Mouse (Mus musculus): ENCODE results near the gene Arhgap21. TPM values are rescaled to one million over a fixed set of nuclear protein-coding genes. Genes with fewer than 3 reads are reported as not detected.

Gene Arhgap21
- polyA plus RNA-seq, 1 experiment from 2014 or later, result 16.7 TPM

GRCm38 (mm10) chr2:20965361-20965760 lies 3.3 kb downstream of the Arhgap21 start:
- H3K4me1 ChIP-seq (replicated peaks), result peaks cover 33% of the 10 kb centered on the region
- WGBS, result 91% methylated on average over 3 of the region's 3 CpGs
- H3K4me3 ChIP-seq (replicated peaks), result no peak overlapping the region
- H3K9ac ChIP-seq (replicated peaks), result no peak overlapping the region
- no peaks in the 10 kb centered on the region for H3K9me3 ChIP-seq
- H3K27me3 ChIP-seq, result no peaks in the 10 kb centered on the region
- no peak overlapping the region for H3K27ac ChIP-seq
- no peak for ATAC-seq (ENCODE audit: insufficient number of reproducible peaks, insufficient read depth, low FRiP score, low TSS enrichment, low read depth)
- no peaks in the 10 kb centered on the region for H3K36me3 ChIP-seq
- H3K4me2 ChIP-seq, result no peak overlapping the region; the same call in 1 of the 2 replicates

- Histone ChIP-seq H3K9ac (replicated peaks) (no peak overlapping the region), H3K9me3 (no peaks in the 10 kb centered on the region), H3K4me3 (replicated peaks) (no peak overlapping the region), H3K4me1 (replicated peaks) (peaks cover 35% of the 10 kb centered on the region), H3K4me2 (no peak overlapping the region), H3K36me3 (no peaks in the 10 kb centered on the region), H3K27me3 (no peaks in the 10 kb centered on the region), H3K27ac (no peak overlapping the region)
- ATAC-seq (ENCODE audit: insufficient number of reproducible peaks, insufficient read depth, low FRiP score, low TSS enrichment, low read depth), result no peak
Observed at GRCm38 (mm10) chr2:20964461-20964860, 4.2 kb downstream of the Arhgap21 start.

DNA sequence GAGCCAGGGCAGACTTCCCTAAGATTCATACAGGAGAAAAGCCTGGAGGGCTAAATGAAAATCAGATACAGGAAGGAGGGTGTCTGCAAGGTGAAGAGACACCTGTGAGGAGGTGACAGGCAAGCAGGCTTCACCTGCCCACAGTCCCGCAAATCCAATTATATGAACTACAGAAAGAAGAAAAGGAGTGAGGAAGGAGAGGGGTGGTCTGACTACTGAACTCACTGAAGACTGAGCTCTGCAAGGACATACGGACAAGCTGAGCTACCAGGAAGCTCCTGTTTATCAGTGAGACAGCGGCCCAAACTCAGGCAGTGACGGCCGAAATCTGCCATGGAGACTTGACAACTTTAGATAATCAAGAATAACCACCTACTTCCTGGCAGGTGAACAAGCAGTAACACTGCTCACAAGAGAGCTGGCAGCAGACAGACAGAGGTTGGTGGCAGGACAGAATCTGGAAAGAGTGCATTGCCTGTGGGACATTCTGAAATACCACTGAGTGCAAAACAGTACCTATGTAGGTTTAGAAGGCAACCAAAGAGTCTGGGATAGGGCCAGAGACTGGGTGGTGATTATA lies 5.4 kb downstream of the Arhgap21 start:
- Histone ChIP-seq H3K27me3 (no peaks in the 10 kb centered on the region), H3K4me1 (replicated peaks) (peaks cover 37% of the 10 kb centered on the region), H3K9me3 (no peaks in the 10 kb centered on the region), H3K4me2 (no peak overlapping the region), H3K27ac (0 out of 2 replicates have a peak overlapping the region, but pooled peaks have one; percentile 35), H3K9ac (replicated peaks) (no peak overlapping the region), H3K4me3 (replicated peaks) (no peak overlapping the region), H3K36me3 (no peaks in the 10 kb centered on the region)
- no peak for ATAC-seq (ENCODE audit: insufficient number of reproducible peaks, insufficient read depth, low FRiP score, low TSS enrichment, low read depth)
- 85% methylated on average over 5 of the region's 5 CpGs for WGBS

DNA sequence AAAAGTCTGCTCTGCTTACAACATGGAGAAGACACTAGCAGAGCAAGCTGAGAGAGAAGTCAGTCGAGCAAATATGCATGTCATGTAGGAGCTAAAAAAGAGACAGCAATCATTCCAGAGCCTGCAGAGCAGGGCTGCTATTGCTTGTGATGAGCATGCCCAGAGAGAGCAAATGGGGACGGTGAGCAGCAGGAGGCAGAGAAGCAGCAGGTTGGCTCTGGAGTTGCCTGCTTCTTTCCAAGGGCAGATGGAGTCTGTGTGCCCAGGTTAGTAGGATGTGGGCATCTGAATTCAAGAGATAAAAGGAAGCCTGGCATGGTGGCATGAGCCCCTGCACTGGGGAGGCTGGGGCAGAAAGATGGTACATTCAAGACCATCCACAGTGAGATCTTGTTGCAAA lies 6.4 kb downstream of the Arhgap21 start:
- no peak for ATAC-seq (ENCODE audit: insufficient number of reproducible peaks, insufficient read depth, low FRiP score, low TSS enrichment, low read depth)
- Histone ChIP-seq H3K4me3 (replicated peaks) (no peak overlapping the region), H3K27me3 (no peaks in the 10 kb centered on the region), H3K36me3 (no peaks in the 10 kb centered on the region), H3K4me1 (replicated peaks) (peaks cover 35% of the 10 kb centered on the region), H3K27ac (no peak overlapping the region), H3K4me2 (no peak overlapping the region), H3K9ac (replicated peaks) (no peak overlapping the region), H3K9me3 (no peaks in the 10 kb centered on the region)
- WGBS, result 48% methylated on average over 2 of the region's 2 CpGs

DNA sequence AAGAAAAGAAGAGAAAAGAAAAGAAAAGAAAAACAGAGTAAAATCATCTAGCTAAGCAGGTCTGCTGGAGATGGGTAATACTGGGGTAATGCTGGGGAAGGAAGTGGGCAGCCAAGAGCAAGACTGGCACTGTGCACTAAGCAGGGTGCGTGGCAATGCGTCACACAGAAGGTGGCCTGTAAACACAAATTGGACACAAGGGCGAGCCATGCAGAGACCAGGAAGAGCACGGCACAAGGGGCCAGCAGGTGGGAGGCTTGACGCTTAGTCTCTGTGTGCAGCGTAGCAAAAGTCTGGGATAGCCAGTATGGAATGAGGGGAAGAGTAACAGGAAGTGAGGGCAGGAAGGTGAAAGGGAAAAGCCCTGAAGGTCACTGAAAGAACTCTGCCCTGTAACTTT lies 6.9 kb downstream of the Arhgap21 start:
- no peak for ATAC-seq (ENCODE audit: insufficient number of reproducible peaks, insufficient read depth, low FRiP score, low TSS enrichment, low read depth)
- H3K4me3 ChIP-seq (replicated peaks), result no peak overlapping the region
- no peak overlapping the region for H3K27ac ChIP-seq
- peaks cover 31% of the 10 kb centered on the region for H3K4me1 ChIP-seq (replicated peaks)
- H3K9ac ChIP-seq (replicated peaks), result no peak overlapping the region
- H3K36me3 ChIP-seq, result no peaks in the 10 kb centered on the region
- H3K9me3 ChIP-seq, result no peaks in the 10 kb centered on the region
- no peaks in the 10 kb centered on the region for H3K27me3 ChIP-seq
- H3K4me2 ChIP-seq, result no peak overlapping the region
- 48% methylated on average over 6 of the region's 6 CpGs for WGBS

- no peak overlapping the region for H3K4me3 ChIP-seq (replicated peaks)
- peaks cover 26% of the 10 kb centered on the region for H3K4me1 ChIP-seq (replicated peaks)
Observed at GRCm38 (mm10) chr2:20961295-20961694, 7.4 kb downstream of the Arhgap21 start.

GRCm38 (mm10) chr2:20960668-20961035 lies 8.0 kb downstream of the Arhgap21 start:
- H3K4me3 ChIP-seq (replicated peaks), result no peak overlapping the region
- H3K9ac ChIP-seq (replicated peaks), result no peak overlapping the region
- no peak overlapping the region for H3K27ac ChIP-seq
- no peaks in the 10 kb centered on the region for H3K27me3 ChIP-seq
- H3K4me2 ChIP-seq, result no peak overlapping the region
- no peaks in the 10 kb centered on the region for H3K36me3 ChIP-seq
- 82% methylated on average over 8 of the region's 8 CpGs for WGBS
- peaks cover 20% of the 10 kb centered on the region for H3K4me1 ChIP-seq (replicated peaks)
- ATAC-seq (ENCODE audit: insufficient number of reproducible peaks, insufficient read depth, low FRiP score, low TSS enrichment, low read depth), result no peak
- H3K9me3 ChIP-seq, result no peaks in the 10 kb centered on the region

More at GRCm38 (mm10) chr2:20961295-20961694, 7.4 kb downstream of the Arhgap21 start:
- no peak for ATAC-seq (ENCODE audit: insufficient number of reproducible peaks, insufficient read depth, low FRiP score, low TSS enrichment, low read depth)
- Histone ChIP-seq H3K9me3 (no peaks in the 10 kb centered on the region), H3K9ac (replicated peaks) (no peak overlapping the region), H3K4me2 (no peak overlapping the region), H3K36me3 (no peaks in the 10 kb centered on the region), H3K27ac (no peak overlapping the region), H3K27me3 (no peaks in the 10 kb centered on the region)
- WGBS, result 75% methylated on average over 8 of the region's 8 CpGs

DNA sequence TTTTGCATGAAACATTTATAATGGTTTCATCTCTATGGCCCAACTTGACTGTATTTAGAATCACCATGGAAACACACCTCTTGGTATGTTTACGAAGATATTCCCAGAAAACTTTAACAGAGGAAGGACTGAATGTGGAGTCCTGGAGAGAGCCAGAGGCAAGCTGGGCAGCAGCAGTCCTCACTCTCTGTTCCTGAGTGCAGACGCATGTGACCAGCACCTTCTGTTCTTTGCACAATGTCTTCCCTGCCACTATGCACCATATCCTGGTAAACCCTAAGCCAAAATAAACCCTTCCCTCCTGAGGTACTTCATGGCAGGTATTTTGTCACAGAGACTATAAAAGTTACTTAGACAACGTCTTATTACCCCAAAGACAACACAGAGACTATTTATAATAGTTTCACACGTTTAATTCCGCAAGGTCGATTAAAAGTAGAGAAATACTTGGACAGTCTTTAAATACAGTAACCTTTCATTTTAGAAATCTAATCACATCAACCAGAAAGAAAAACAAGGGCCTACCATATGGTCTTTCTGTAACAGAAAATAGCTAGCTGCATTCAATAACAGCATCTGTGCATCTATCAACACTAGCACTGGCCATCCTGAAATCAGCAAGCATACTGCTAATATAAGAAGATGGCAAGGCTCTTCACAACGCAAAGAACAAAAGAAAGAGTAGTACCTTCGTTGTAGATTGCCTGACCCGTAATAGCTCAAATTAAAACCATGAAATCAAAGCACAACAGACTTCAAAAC lies 8.6 kb downstream of the Arhgap21 start:
- Histone ChIP-seq H3K9me3 (no peaks in the 10 kb centered on the region), H3K9ac (replicated peaks) (no peak overlapping the region), H3K4me3 (replicated peaks) (no peak overlapping the region), H3K4me1 (replicated peaks) (peaks cover 18% of the 10 kb centered on the region), H3K36me3 (no peaks in the 10 kb centered on the region), H3K27me3 (no peaks in the 10 kb centered on the region), H3K27ac (no peak overlapping the region), H3K4me2 (no peak overlapping the region)
- 78% methylated on average over 9 of the region's 9 CpGs for WGBS
- ATAC-seq (ENCODE audit: insufficient number of reproducible peaks, insufficient read depth, low FRiP score, low TSS enrichment, low read depth), result no peak

GRCm38 (mm10) chr2:20959045-20959444 lies 9.6 kb downstream of the Arhgap21 start:
- no peak overlapping the region for H3K9ac ChIP-seq (replicated peaks)
- peaks cover 18% of the 10 kb centered on the region for H3K4me1 ChIP-seq (replicated peaks)
- no peak overlapping the region for H3K4me3 ChIP-seq (replicated peaks)
- no peaks in the 10 kb centered on the region for H3K9me3 ChIP-seq
- H3K27ac ChIP-seq, result no peak overlapping the region
- WGBS, result 34% methylated on average over 2 of the region's 2 CpGs
- no peak overlapping the region for H3K4me2 ChIP-seq
- ATAC-seq (ENCODE audit: insufficient number of reproducible peaks, insufficient read depth, low FRiP score, low TSS enrichment, low read depth), result no peak
- H3K27me3 ChIP-seq, result no peaks in the 10 kb centered on the region
- H3K36me3 ChIP-seq, result no peaks in the 10 kb centered on the region

GRCm38 (mm10) chr2:20957995-20958394 lies 10.7 kb downstream of the Arhgap21 start:
- Histone ChIP-seq H3K4me3 (replicated peaks) (no peak overlapping the region), H3K9me3 (no peaks in the 10 kb centered on the region), H3K9ac (replicated peaks) (no peak overlapping the region), H3K4me2 (no peak overlapping the region), H3K27me3 (no peaks in the 10 kb centered on the region), H3K4me1 (replicated peaks) (peaks cover 14% of the 10 kb centered on the region), H3K36me3 (no peaks in the 10 kb centered on the region), H3K27ac (no peak overlapping the region)
- WGBS, result 97% methylated on average over 1 of the region's 1 CpGs
- ATAC-seq (ENCODE audit: insufficient number of reproducible peaks, insufficient read depth, low FRiP score, low TSS enrichment, low read depth), result no peak

DNA sequence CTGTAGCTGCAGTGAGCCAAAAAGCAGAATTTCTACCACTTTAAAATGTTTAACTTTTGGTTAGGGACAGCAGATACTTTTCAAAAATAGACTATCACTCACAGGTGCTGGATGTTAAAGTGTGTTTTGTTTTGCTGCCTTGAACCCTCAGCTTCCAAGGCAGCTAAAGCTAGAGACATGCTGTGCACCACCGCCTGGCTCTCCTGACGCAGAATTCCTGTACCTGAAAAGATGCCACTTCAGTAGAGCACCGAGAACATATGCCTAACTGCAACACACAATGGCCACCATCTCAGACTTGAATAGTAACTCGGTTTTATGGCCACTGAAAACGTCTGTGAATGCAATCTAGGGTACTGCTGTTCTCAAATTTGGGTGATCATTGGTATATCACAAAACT lies 12.0 kb downstream of the Arhgap21 start:
- Histone ChIP-seq H3K4me1 (replicated peaks) (peaks cover 5% of the 10 kb centered on the region), H3K36me3 (no peaks in the 10 kb centered on the region), H3K4me2 (no peak overlapping the region), H3K27ac (no peak overlapping the region), H3K27me3 (no peaks in the 10 kb centered on the region), H3K4me3 (replicated peaks) (no peak overlapping the region), H3K9ac (replicated peaks) (no peak overlapping the region), H3K9me3 (no peaks in the 10 kb centered on the region)
- no peak for ATAC-seq (ENCODE audit: insufficient number of reproducible peaks, insufficient read depth, low FRiP score, low TSS enrichment, low read depth)
- WGBS, result 70% methylated on average over 5 of the region's 5 CpGs

- Histone ChIP-seq H3K4me1 (replicated peaks) (peaks cover 4% of the 10 kb centered on the region; the same call in 1 of the 2 replicates), H3K9me3 (no peaks in the 10 kb centered on the region), H3K4me2 (no peak overlapping the region), H3K36me3 (no peaks in the 10 kb centered on the region), H3K27ac (no peak overlapping the region), H3K9ac (replicated peaks) (no peak overlapping the region), H3K4me3 (replicated peaks) (no peak overlapping the region), H3K27me3 (no peaks in the 10 kb centered on the region)
- WGBS, result 52% methylated on average over 6 of the region's 6 CpGs
- ATAC-seq (ENCODE audit: insufficient number of reproducible peaks, insufficient read depth, low FRiP score, low TSS enrichment, low read depth), result no peak
Observed at GRCm38 (mm10) chr2:20955996-20956395, 12.7 kb downstream of the Arhgap21 start.

All from limb, embryonic 12.5 days (tissue).